Mouse (Mus musculus) cerebellum, adult 9-10 months (tissue): ENCODE results near the gene Atpif1.

Source experiments
- DNase-seq: peaks from one replicate; pipeline ENCODE4 v3.0.0; 2022

Atpif1 gene

DNA sequence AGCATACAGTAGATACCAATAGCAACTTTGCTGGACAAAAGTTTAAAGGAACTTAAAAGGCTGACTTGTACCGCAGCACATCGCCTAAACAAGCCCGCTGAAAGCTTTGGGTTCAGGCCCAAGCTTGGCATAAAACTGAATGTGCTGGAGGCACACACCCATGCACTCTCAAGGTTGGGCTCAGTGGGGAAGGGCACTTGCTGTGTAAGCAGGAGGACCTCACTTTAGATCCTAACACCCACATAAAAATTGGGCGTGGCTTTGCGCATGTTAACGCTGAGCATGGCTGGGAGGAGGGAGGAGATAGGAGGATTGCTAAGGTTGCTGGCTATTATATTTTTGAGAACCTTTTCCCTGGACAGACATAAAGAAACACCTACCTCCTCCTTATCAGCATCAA is 8.7 kb downstream of the Atpif1 start:
- DNase-seq = no peak

DNA sequence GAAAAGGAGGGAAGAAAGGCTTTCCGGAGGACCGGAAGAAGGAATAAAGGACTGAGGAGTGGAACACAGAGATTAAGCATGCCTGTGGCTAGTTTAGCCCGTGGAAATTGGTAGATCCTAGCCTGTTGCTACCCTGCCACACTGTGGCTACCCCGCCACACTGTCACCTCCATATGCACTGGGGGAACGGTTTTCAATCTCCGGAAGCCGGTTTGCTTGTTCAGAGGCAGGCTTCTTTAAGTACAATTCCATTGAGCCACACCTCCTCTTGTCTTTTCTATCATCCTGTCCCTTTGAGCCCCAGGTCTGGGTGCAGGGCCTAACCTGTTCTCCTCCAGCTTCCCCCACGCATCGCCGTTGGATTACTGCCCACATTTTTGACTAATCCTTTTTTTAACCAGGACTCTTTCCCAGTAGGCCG is 9.1 kb downstream of the Atpif1 start:
- no peak for DNase-seq

DNA sequence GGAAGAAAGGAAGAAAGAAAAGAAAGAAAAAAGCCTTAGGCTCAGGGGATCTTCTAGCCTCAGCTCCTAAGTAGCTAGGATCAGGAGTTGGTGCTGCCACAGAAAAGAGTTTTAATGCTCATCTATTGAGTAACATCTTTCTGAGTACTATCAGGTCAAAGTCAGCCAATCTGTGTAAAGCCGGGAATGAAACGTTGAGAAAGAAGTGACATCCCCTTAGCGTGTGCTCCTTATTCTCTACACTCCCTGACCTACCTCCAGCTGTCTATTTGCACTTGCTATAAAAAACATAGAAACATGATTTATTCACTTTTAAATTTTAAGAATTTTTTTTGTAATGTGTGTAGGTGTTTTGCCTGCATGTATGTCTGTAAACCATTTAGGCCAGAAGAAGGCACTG is 14.3 kb downstream of the Atpif1 start:
- DNase-seq = no peak

DNA sequence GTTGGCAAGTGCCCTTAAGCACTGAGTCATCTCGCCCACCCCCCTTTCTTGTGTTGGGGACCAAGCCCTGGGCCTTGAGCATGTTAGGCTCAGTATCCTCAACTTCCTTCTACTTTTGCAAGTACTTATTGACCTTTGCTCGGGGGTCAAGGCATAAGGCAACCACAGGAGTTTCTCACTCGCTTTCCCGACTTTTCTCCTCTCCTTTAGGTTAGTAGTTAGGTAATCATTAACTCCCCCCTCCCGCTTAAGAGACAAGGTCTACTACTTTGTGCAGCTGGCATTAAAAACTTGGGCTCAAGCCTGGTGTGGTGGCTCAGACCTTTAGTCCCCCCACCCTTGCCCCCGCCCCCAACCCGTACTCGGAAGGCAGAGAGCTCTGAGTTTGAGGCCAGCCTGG is 15.4 kb downstream of the Atpif1 start:
- DNase-seq = no peak

- peak; percentile 93 for DNase-seq
These were observed 17.9 kb downstream of the Atpif1 start for GRCm38 (mm10) chr4:132515369-132516155.

- peak; percentile 84 for DNase-seq
These were observed 18.8 kb downstream of the Atpif1 start for GRCm38 (mm10) chr4:132514555-132515135.

DNA sequence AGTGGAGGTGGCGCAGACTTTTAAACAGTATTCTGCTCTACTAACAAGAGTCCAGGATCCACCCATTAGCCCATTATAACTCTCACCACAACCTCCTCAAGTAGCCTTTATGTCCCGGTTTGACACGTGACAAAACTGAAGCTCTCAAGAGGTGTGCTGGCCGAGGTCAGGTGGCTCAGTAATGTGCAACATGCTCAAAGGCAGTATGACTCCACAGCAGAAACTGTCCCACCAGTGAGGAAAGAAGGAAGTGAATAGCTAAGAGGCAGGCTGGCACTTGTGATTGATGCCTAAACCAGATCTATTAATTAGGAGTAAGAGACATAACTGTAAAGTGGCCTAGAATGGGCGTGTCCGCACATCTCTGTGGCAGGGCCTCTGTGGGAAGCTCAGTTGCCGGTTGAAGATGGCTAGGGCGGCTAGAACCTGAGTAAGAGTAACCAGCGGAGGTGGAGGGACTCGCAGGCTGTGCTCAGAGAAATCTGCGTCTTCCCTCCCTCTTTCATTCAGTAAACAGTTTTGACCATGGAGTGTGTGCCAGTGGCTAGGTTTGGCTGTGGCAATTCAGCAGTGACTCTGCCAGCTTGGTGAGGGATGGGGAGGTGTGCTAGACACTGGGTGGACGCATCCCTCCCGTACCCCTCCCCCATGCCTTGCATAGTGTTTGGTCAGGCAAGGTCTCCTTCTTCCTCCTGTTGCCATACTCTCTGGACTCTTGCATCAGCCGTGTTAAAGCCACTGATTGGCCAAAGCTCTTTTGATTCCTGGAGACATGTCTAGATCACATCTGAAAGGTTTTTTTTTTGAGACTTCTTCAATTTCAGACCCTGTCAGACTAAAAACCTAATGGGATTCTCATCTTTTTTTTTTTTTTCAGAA is 19.8 kb downstream of the Atpif1 start:
- DNase-seq = no peak

- DNase-seq = no peak
These were observed 21.4 kb downstream of the Atpif1 start for GRCm38 (mm10) chr4:132512080-132512479.

GRCm38 (mm10) chr4:132510352-132510798 is 23.1 kb downstream of the Atpif1 start, which contains the start of gene Sesn2:
Gene Sesn2 (minus strand): TSS chr4:132510501.
- peak; percentile 97 for DNase-seq

GRCm38 (mm10) chr4:132509621-132510296 is 23.7 kb downstream of the Atpif1 start:
- DNase-seq = peak; percentile 60

DNA sequence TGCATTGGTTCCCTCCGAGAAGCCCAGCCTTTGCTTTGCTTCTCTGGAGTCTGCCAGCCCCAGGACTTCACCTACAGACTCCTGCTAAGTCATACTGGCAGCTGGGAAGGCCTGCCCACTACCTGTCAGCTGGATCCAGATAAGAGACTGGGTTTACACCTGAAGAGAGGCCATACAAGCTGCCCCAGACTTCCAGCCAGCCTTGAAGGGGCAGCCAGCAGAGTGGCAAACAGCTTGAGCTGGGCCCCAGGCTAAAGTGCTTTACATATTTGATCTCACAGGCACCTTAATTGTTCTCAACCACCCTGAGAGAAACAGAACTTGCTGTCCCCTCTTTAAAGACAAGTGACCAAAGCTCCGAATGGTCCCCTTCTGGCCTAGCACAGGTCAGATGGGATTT is 26.2 kb downstream of the Atpif1 start:
- no peak for DNase-seq

DNA sequence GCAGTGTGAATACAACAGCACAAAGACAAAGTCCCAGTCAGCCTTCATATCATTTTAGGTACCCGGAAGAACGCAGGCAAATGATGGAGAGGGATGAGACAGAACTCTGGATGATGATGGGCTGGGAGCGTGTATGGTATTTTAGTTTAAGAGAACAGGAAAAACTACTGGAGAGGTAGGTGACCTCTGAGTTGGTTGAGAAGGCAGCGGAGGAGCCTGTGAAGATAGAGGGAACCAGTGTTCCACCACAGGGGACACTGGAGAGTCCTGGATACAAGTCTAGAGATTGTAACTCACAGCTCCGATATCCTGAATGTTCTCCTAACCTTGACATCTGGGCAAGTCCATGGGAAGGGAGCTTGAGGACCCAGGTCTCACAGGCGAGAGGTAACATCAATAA is 27.2 kb downstream of the Atpif1 start:
- no peak for DNase-seq

- DNase-seq = no peak
These were observed 27.7 kb downstream of the Atpif1 start for GRCm38 (mm10) chr4:132505800-132506199.

DNA sequence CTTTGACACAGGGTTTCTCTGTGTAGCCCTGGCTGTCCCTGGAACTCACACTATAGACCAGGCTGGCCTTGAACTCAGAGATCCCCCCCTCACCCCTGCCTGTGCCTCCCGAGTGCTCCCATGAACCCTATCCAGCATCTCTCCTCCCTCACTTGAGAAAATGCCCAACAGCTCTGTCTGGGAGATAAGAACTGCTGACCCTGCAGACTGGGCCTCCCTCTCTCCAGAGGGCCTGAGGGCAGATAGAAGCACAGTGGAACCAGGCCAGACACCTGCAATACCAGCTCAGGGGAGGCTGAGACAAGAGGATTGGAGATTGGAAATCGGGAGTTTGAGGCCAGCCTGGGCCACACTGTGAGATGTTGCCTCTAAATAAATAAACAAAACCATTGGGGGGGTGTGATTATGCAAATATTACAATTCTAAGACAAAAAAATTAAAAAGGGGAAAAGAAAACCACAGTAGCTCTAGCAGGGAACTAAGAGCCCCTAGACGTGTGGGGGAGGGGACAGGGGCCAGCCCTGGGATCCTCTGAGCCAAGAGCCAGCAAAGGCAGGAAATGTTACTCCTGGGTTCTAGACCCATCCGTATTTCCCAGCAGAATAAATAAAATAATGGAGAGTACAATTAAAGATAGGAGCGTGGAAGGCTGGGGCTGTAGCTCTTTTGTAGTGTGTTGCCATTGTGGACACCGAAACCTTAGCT is 28.3 kb downstream of the Atpif1 start:
- no peak for DNase-seq

GRCm38 (mm10) chr4:132503344-132503743 is 30.1 kb downstream of the Atpif1 start:
- no peak for DNase-seq

DNA sequence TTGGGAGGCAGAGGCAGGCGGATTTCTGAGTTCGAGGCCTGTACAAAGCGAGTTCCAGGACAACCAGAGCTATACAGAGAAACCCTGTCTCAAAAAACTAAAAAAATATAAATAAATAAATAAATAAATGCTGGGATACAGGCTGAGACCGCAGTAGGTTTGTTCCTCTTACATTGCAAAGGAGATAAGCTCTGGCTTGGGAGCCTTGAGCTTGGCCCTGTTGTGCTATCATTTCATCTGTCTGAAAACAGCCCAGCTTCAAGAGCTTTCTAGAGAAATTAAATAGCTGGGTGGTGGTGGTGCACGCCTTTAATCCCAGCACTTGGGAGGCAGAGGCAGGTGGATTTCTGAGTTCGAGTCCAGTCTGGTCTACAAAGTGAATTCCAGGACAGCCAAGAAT is 31.8 kb downstream of the Atpif1 start:
- no peak for DNase-seq

DNA sequence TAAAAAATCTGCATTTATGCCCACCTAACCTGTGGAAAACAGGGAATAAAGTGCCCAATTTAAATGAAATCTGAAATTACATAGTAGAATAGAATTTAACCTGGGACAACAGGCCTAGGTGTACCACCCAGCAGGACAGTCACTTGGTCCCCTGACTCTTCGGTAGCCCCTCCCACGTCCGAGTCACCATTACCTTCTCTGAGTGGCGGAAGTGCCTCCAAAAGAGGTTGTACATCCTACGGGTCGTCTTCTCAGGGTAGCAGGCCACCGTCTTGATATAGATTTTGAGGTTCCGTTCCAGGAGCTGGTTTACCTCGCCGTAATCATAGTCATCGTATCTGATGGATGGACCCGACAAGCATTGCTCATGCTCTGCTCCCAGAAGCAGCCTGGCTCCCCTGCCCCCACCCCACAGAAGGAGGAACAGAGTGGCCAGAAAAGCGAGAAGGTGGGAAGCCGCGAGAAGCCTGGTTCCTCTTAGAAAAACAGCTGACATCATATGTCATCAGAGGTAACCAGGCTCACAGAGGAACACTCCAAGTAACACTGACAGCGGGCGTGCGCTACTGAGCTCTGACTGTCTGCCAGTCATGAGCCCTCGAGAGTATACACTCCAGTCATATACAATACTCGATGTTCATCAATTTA is 39.1 kb downstream of the Atpif1 start:
- no peak for DNase-seq

- peak; percentile 31 for DNase-seq
These were observed 41.0 kb downstream of the Atpif1 start for GRCm38 (mm10) chr4:132492178-132493060.

DNA sequence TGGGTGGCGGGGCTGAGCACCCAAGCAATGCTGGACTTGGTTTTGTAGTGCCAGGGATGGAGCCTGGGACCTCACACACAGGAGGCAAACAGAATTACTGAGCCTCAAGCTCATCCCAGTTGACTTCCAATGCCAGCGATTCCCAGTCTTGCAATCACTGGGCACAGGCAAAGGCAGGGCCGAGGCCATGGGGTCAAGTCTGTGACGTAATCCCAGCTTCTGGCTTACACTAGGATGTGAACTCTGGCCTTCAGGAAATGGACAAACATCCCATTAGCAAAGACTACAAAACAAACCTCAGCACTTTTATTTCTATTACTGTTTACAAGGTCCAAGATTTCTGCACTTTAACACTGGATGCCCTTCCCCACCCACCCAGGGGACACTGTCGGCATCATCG is 41.7 kb downstream of the Atpif1 start:
- no peak for DNase-seq

GRCm38 (mm10) chr4:132491057-132491456 is 42.4 kb downstream of the Atpif1 start:
- no peak for DNase-seq
